Mouse (Mus musculus) CD4-positive helper T cell, adult 2 months (primary cell): ENCODE results near the gene Zscan4b.
"Not testable (repeated sequence)": the region's sequence is repeated elsewhere in the genome, so short reads cannot be mapped to it uniquely, and the experiment has no call there.

Experiments
- DNase-seq: peaks from one replicate; pipeline ENCODE4 v3.0.0-alpha.2; 2012; ENCODE audit warnings: low read depth, missing footprints, low spot score

The Zscan4b gene

GRCm38 (mm10) chr7:10904950-10905349 is at the start of gene Zscan4b:
Zscan4b (minus strand) TSS chr7:10905050.
- DNase-seq, result not testable (repeated sequence)
